Mouse (Mus musculus) CH12.LX (cell line): ENCODE measurements around the gene Fchsd2. TPM values are rescaled to one million over a fixed set of nuclear protein-coding genes. Genes with fewer than 3 reads are reported as not detected.

Experiments
- DNase-seq: peaks from one replicate; pipeline ENCODE4 v3.0.0-alpha.2; 2013; ENCODE audit errors: extremely low read depth
- H3K27ac ChIP-seq: 2 replicates; pipeline ENCODE4 v1.5.1; 2012; ENCODE audit warnings: low read depth, mild to moderate bottlenecking, control low read depth, moderate library complexity; ENCODE audit not compliant: insufficient read depth
- H3K27me3 ChIP-seq: replicated peaks from 2 replicates; pipeline ENCODE3; 2012; ENCODE audit warnings: inconsistent platforms
- H3K36me3 ChIP-seq, 2 experiments: replicated peaks in 1 of 2; 2 replicates each; pipeline versions ENCODE3 to v1.6.1; 2012; ENCODE audit warnings: inconsistent platforms in 1 of 2, low read length in 1 of 2, mild to moderate bottlenecking in 1 of 2, mixed read lengths in 1 of 2, moderate library complexity in 1 of 2; ENCODE audit not compliant: control insufficient read depth in 1 of 2, insufficient read depth in 1 of 2
- H3K4me1 ChIP-seq, 2 experiments: 2 replicates each; pipeline ENCODE4 v1.6.1; 2012; ENCODE audit warnings: inconsistent platforms in 1 of 2, moderate library complexity in 1 of 2; ENCODE audit not compliant: insufficient read depth in 2 of 2, control insufficient read depth in 1 of 2
- H3K4me2 ChIP-seq: 2 replicates; pipeline ENCODE4 v1.6.1; 2012; ENCODE audit warnings: low read depth, mild to moderate bottlenecking, control low read depth; ENCODE audit not compliant: poor library complexity, insufficient read depth, severe bottlenecking
- H3K4me3 ChIP-seq, 3 experiments: fragments of 150-350 bp in 1 of 3; sonication (generic) in 1 of 3; replicated peaks in 1 of 3; 2 replicates each; pipeline versions ENCODE3 to v1.5.1; 2011 to 2012; ENCODE audit warnings: low read depth in 2 of 3, low read length in 2 of 3, mild to moderate bottlenecking in 2 of 3, moderate library complexity in 2 of 3, control low read depth in 1 of 3, improper control_type of control experiment in 1 of 3, inconsistent platforms in 1 of 3, mixed read lengths in 1 of 3; ENCODE audit not compliant: poor library complexity in 1 of 3
- H3K79me2 ChIP-seq: replicated peaks from 2 replicates; pipeline ENCODE4 v1.6.1; 2012; ENCODE audit warnings: mild to moderate bottlenecking, moderate library complexity; ENCODE audit not compliant: control insufficient read depth, poor library complexity, insufficient read depth, severe bottlenecking; ENCODE audit errors: extremely low read depth
- H3K9ac ChIP-seq: 2 replicates; pipeline ENCODE4 v1.6.1; 2012; ENCODE audit warnings: low read depth, mild to moderate bottlenecking, control low read depth, moderate library complexity; ENCODE audit not compliant: insufficient read depth
- H3K9me3 ChIP-seq: replicated peaks from 2 replicates; pipeline ENCODE3; 2012; ENCODE audit warnings: low read length, inconsistent platforms, mixed read lengths
- CHD1 ChIP-seq: IDR thresholded peaks from 2 replicates; pipeline ENCODE4 v1.6.1; 2012; ENCODE audit warnings: low read depth, low read length, improper control_type of control experiment, inconsistent platforms
- E2F4 ChIP-seq: IDR thresholded peaks from 2 replicates; pipeline ENCODE4 v1.6.1; 2011; ENCODE audit warnings: low read depth, low read length, improper control_type of control experiment; ENCODE audit not compliant: insufficient replicate concordance
- ELF1 ChIP-seq: IDR thresholded peaks from 2 replicates; pipeline ENCODE4 v1.6.1; 2014; ENCODE audit warnings: low read depth, mild to moderate bottlenecking, inconsistent platforms, low read length, improper control_type of control experiment
- EP300 ChIP-seq: IDR thresholded peaks from 2 replicates; pipeline ENCODE4 v1.6.1; 2011; ENCODE audit warnings: low read length, improper control_type of control experiment
- ETS1 ChIP-seq: conservative IDR thresholded peaks from 2 replicates; pipeline ENCODE4 v1.6.1; 2012; ENCODE audit warnings: low read depth, mild to moderate bottlenecking, inconsistent platforms, low read length, improper control_type of control experiment, moderate library complexity
- IRF4 ChIP-seq: IDR thresholded peaks from 2 replicates; pipeline ENCODE4 v1.6.1; 2014; ENCODE audit warnings: low read depth, mild to moderate bottlenecking, inconsistent platforms, low read length, improper control_type of control experiment
- JUN ChIP-seq: IDR thresholded peaks from 2 replicates; pipeline ENCODE4 v1.6.1; 2011; ENCODE audit warnings: low read depth, mild to moderate bottlenecking, low read length, improper control_type of control experiment, moderate library complexity; ENCODE audit not compliant: insufficient read depth
- KAT2A ChIP-seq: IDR thresholded peaks from 2 replicates; pipeline ENCODE4 v1.6.1; 2012; ENCODE audit warnings: low read length, improper control_type of control experiment, inconsistent platforms; ENCODE audit not compliant: insufficient replicate concordance
- MAX ChIP-seq: IDR thresholded peaks from 2 replicates; pipeline ENCODE4 v1.6.1; 2011; ENCODE audit warnings: low read length, improper control_type of control experiment
- MEF2A ChIP-seq: IDR thresholded peaks from 2 replicates; pipeline ENCODE4 v1.6.1; 2014; ENCODE audit warnings: low read depth, mild to moderate bottlenecking, inconsistent platforms, low read length, improper control_type of control experiment, borderline replicate concordance
- MXI1 ChIP-seq: IDR thresholded peaks from 2 replicates; pipeline ENCODE4 v1.6.1; 2011; ENCODE audit warnings: mild to moderate bottlenecking, low read depth, low read length, improper control_type of control experiment
- MYC ChIP-seq: IDR thresholded peaks from 2 replicates; pipeline ENCODE4 v1.6.1; 2011; ENCODE audit warnings: low read depth, mild to moderate bottlenecking, improper control_type of control experiment, low read length
- NELFE ChIP-seq: IDR thresholded peaks from 2 replicates; pipeline ENCODE4 v1.6.1; 2011; ENCODE audit warnings: low read depth, low read length, improper control_type of control experiment
- NRF1 ChIP-seq: IDR thresholded peaks from 2 replicates; pipeline ENCODE4 v1.6.1; 2014; ENCODE audit warnings: low read depth, mild to moderate bottlenecking, inconsistent platforms, low read length, improper control_type of control experiment, moderate library complexity
- POLR2AphosphoS2 ChIP-seq: IDR thresholded peaks from 2 replicates; pipeline ENCODE4 v1.6.1; 2011; ENCODE audit warnings: low read depth, low read length, improper control_type of control experiment
- RCOR1 ChIP-seq: conservative IDR thresholded peaks from 2 replicates; pipeline ENCODE4 v1.6.1; 2012; ENCODE audit warnings: low read depth, mild to moderate bottlenecking, inconsistent platforms, low read length, improper control_type of control experiment
- SIN3A ChIP-seq: IDR thresholded peaks from 2 replicates; pipeline ENCODE4 v1.6.1; 2012; ENCODE audit warnings: low read length, improper control_type of control experiment, inconsistent platforms
- TCF12 ChIP-seq: IDR thresholded peaks from 2 replicates; pipeline ENCODE4 v1.6.1; 2014; ENCODE audit warnings: low read depth, mild to moderate bottlenecking, inconsistent platforms, low read length, improper control_type of control experiment
- UBTF ChIP-seq: IDR thresholded peaks from 2 replicates; pipeline ENCODE4 v1.6.1; 2012; ENCODE audit warnings: low read depth, mild to moderate bottlenecking, inconsistent platforms, low read length, improper control_type of control experiment, moderate library complexity
- USF1 ChIP-seq: IDR thresholded peaks from 2 replicates; pipeline ENCODE4 v1.6.1; 2014; ENCODE audit warnings: low read depth, mild to moderate bottlenecking, inconsistent platforms, low read length, improper control_type of control experiment
- USF2 ChIP-seq: conservative IDR thresholded peaks from 2 replicates; pipeline ENCODE4 v1.6.1; 2011; ENCODE audit warnings: low read depth, low read length, improper control_type of control experiment
- ZKSCAN1 ChIP-seq: IDR thresholded peaks from 2 replicates; pipeline ENCODE4 v1.6.1; 2012; ENCODE audit warnings: low read depth, inconsistent platforms, low read length, improper control_type of control experiment, borderline replicate concordance
- ZNF384 ChIP-seq: IDR thresholded peaks from 2 replicates; pipeline ENCODE4 v1.6.1; 2012; ENCODE audit warnings: low read depth, low read length, improper control_type of control experiment, inconsistent platforms
- dilution Hi-C: fragments of 300-500 bp; cut with MboI; formaldehyde crosslinking; loops from 2 replicates; pipeline ENCODE4 v1.14.3; 2020; ENCODE audit warnings: low sequenced_read_pairs; ENCODE audit not compliant: extremely low pct_unique_long_range_greater_than_20kb, extremely low pct_ligation_motif_present
- in situ Hi-C: fragments of 300-500 bp; cut with MboI; formaldehyde crosslinking; loops from 3 replicates; pipeline ENCODE4 v1.14.3; 2019; ENCODE audit warnings: low sequenced_read_pairs, low pct_ligation_motif_present, low pct_unique_long_range_greater_than_20kb, mixed read lengths
- polyA plus RNA-seq: library from polyadenylated mRNA; unstranded; fragments of >175 nt; gene quantifications from 2 replicates; pipeline ENCODE4 v1.2.1, GENCODE M21; 2012; ENCODE audit warnings: low read depth; ENCODE audit not compliant: insufficient read length
- total RNA-seq, 2 experiments: library from RNA; depleted of rRNA; stranded (reverse); fragments of 300-350 nt in 1 of 2; fragments of >200 nt in 1 of 2; gene quantifications; 2 replicates each; pipeline ENCODE4 v1.2.3; 2012 to 2014

The Fchsd2 gene
- total and polyA plus RNA-seq, 3 experiments: 23.8 to 38.2 (median 25.5) TPM

DNA sequence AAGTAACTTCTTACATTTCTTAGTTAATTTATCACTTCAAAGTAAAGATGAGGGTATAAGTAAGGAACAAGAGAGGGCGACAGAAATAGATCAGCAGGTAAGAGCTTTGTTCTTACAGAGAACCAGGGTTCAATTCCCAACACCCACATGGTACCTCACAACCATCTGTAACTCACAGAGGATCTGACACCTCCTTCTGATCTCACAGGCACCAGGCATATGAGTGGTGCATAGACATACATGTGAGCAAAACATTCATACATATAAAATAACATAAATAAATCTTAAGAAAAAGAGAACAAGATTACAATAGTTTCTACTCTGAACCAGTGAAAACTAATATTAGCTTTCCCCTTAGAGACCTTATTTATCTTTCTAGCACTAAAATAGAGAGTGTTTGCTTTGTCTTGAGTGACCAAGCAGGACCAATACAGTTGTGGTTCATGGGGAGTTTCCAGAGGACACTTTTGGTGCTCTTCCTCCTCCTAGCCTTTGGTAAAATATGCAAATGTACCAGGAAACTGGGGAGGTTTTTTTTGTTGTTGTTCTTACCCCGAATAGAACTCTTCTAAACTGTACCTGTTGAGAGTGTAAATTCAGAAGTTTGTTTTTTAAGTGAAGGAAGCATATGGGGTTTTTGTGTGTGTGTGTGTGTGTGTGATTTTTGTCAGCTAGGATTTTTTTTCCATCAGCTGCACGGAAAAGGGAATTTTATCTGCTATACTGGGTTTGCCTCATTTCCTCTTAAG, 121.0 kb downstream of the Fchsd2 start (continued):
- TF ChIP-seq MXI1: peak; percentile 71; the same call in 1 of the 2 replicates
- no peak for TF ChIP-seq NELFE
- peak; percentile 73; the same call in 1 of the 2 replicates for TF ChIP-seq MAX
- TF ChIP-seq SIN3A: peak; percentile 91
- no peak for TF ChIP-seq USF1
- TF ChIP-seq TCF12: peak; percentile 74
- peak; percentile 91 for TF ChIP-seq ETS1
- peak; percentile 80 for TF ChIP-seq IRF4
- peak; percentile 48; the same call in 1 of the 2 replicates for TF ChIP-seq MYC
- no peak for TF ChIP-seq POLR2AphosphoS2
- no peak for TF ChIP-seq ZKSCAN1
- peak; percentile 69 for TF ChIP-seq RCOR1

DNA sequence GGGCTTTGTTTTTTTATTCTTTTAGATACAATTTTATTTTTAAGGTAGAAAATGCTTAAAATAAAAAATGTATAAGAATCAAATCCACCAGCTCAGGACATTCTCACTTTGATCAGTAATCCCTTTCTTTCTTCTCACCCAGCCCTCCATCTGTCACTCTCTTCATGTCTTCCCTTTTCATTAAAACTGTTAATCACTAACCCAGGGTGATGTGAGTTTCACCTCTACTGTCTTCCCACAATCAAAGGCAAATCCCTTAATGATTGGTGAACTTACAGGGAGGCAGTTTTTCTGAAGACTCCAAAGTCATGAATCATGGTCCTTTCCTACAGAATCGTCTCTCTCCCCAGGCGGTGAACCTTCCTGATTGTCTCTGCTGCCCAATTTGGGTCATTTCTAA, 124.1 kb downstream of the Fchsd2 start:
- TF ChIP-seq JUN (no peak), POLR2AphosphoS2 (no peak), TCF12 (no peak), NRF1 (no peak), MYC (no peak), MXI1 (no peak), ETS1 (no peak), CHD1 (no peak), ELF1 (no peak), ZNF384 (no peak), USF2 (no peak), E2F4 (no peak), KAT2A (no peak), RCOR1 (no peak), EP300 (no peak), MEF2A (no peak), UBTF (no peak)
- dilution Hi-C loops (no loop called here), in situ Hi-C loops (loop anchor here (25.0 kb wide), 1 partner anchor 104 kb away; no protein-coding TSS in a partner anchor)
- Histone ChIP-seq H3K4me2 (no peak overlapping the region), H3K36me3 (peaks cover 4 to 29% of the 10 kb centered on the region in 2 experiments), H3K9ac (no peak overlapping the region), H3K4me3 (no peak overlapping the region), H3K27ac (no peak overlapping the region), H3K27me3 (no peaks in the 10 kb centered on the region), H3K9me3 (peaks cover 4% of the 10 kb centered on the region), H3K79me2 (0 out of 2 replicates have a peak, but pooled peaks cover 6% of the 10 kb centered on the region), H3K4me1 (peaks cover 16 to 66% of the 10 kb centered on the region in 2 experiments; a peak in 3 of 4 replicates)
- no peak for DNase-seq
